Mouse (Mus musculus) adrenal gland, adult 8-10 months (tissue): ENCODE measurements at regions not wholly inside any gene's neighbourhood (a gene's known extent, or its start where the extent isn't known, plus 50 kb on each side); places are given as distances from the start of the nearest gene placed in this dataset.

Experiments
- DNase-seq: peaks from one replicate; pipeline ENCODE4 v3.0.0; 2022

DNA sequence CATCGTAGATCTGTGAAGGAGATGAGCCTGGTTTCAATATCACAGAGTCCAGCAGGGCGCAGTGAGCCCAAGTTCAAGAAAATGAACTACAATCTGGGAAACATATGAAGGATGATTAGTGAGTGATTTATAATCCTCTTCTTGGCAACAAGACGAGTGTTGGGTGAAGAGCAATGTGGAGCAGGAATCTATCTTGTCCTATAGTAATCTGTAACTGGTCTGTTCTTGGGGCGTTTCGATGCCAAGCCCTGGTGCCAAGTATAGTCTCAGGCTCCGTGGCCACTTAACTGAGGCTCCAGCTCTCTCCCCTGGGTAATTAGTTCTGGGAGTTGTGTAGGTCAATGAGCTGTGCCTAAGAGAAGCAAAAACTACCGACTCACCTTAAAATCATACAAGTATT, 154.4 kb upstream of the Gorab start:
- no peak for DNase-seq

DNA sequence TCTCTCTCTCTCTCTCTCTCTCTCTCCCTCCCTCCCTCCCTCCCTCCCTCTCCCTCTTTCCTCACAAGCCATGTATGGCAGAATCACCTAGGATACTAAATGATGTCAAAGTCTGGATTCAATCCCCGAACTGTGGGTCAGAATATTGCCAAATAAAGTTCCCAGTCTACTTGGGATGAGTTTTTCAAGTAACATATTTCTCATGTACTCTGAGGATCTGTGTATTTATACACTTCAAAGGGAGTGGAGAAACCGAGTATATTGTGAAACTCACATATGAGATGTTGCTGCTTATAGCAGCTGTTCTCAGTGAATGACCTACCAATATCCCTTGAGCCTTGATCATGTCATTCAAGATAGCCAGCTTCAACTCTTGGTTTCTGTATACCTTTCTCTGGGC, 151.7 kb upstream of the Gorab start:
- no peak for DNase-seq

DNA sequence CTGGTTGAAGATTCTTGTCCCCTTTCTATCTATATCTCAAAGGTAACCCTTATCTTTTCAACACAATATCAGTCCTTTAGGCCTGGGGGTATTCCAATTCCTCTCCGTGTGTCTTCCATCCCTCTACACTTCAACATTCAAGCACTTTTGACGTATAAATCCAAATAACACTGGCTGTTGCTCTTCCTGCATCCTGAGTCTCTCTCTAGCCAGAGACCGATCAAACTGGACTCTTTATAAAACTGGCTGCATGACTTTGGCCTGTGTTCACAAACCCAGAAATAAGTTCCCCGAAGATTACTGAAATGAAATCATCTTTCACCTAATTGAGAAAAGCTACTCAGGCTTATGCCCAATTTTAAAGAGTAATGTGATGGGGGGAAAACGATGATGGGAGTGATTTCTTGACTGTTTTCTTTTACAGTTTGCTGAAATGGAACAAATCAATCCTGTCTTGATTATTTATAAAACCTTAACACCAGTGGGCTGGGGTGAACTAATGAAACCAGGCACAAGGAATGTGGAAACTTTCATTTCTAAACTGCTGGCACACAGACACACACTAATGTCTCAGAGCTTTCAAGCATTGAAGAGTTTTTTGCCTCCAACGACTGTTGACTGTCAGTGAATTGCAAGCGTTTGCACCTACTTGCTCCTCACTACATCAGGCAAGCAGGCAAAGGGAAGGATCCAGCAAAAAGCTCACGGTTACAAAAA, 135.5 kb upstream of the Gorab start:
- DNase-seq = no peak

DNA sequence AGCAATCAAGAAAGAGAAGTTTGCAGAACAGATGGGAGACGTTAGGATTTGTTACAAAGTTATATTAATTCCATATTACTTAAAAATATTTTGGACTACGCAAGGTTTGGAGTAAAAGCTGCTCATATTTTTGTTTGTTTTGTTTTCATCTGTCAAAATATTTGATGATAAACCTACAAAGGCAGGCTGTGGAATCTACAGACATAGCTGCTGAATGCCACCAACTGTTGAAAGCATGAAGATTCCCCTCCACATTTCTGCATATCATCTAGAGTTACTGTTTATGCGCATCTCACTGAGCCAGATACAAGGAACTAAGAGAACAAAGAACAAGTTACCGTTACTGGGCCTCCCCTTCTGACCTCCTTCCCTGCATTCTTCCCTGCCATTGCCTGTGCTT, 127.1 kb upstream of the Gorab start:
- no peak for DNase-seq

DNA sequence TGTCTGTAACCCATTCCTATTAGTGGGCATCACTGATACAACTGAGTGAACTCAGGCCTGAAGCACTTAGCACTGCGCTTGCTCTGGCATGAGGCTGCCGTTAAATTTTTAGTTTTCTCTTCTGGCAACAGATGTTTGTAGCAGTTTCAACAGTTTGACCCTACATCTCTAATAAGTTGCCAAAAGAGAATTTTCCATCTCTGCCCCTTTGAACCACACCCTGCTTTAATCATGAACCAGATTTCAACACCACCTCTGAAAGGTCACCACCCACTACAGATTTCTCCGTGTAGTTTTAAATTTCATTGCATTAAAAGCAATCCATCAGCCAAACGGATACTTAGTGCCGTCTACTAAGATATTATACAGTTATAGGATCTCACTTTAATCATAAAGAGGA, 114.5 kb upstream of the Gorab start:
- DNase-seq = no peak

DNA sequence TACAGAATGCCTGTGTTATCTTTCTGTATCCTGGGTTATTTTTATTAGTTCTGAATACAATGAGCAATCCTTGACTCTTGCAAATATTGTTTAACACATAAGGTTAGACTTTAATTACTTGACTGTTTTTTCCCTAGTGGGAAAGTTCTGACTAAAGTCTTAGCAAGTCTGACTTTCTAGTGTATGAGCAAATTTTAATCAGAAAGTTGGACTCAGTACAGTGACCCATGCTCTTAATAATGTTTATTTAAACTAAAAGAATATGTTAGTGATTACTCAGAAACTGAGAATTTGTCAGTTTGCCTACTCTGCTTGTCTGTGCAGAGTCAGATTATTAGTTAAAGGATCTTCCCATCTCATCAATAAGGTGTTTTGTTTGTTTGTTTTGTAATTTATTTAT, 109.4 kb upstream of the Gorab start:
- DNase-seq = no peak

DNA sequence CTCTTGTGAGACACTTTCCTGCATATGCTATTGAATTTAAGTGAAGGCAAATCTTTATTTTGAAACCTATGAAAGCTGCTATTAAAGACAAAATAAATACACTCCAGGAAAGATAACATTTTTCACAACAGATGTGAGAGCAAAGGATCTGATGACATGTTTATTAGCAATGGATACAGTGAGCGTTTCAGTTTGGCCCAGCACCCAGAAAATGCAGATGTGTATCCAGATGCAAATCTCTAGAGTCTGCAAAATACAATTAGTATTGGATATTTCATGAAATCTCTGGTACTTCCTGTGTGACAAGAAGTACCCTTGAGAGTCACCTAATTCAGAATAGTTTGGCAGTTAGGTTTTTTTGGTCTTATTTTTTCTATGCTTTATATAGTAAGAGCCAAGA, 108.5 kb upstream of the Gorab start:
- DNase-seq = no peak

DNA sequence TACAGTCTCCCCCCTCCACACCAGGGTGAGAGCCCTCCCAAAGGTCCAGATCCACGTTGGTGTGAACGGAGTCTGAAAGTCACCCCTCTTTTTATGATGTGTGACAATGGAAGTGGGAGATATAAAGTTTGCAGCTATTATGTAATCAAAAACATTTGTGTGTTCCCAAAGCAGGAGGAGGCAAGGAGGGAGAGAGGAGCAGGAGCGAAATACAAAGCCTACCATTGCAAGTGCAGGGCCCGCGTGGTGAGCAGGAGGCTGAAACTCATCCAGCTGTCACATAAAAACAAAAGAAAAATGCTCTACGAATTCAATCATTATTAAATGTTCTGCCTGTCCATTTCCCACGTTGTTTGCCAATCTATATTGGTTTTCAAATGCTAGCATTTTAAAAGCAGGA, 101.6 kb upstream of the Gorab start:
- no peak for DNase-seq

DNA sequence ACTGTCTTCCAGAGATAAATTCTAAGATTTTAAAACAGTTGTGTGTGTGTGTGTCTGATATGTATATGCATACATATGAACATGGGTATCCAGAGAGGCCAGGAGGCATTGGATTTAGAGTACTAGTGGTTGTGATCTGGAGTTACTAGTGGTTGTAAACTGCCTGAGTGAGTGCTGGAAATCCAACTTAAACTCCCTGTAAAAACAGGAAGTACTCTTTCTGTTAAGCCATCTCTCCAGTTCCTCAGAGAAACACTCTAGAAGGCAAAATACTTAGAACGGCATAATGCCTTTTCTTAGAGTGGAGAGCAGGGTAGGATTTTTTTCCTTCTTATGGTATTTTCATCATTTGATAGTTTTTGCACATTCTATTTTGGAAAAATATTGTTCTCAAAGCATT, 99.1 kb upstream of the Gorab start:
- no peak for DNase-seq

DNA sequence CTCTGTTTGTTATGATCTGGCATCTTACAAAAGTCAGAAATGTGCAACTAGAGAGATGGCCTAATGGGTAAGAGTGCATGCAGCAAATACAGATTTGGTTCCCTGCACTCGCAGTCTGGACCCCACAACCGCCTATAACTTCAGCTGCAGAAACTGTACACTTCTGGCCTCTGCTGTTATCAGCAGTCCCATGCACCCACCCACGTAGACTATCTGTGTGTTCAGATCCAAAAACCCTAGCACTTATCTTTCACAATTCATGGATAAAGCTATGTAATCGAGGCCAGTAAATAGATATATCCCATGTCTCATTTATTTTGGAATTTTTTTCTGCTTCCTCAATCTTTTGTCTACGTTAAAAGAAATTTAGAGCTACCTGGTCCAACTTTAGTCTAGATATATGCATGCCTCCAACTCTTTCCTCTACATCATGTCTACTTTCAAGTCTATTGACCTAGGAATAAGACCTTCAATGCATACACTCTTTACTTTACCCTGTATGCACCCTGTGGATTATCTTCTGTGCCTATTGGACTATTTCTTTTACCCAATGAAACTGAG, 95.0 kb upstream of the Gorab start:
- DNase-seq = no peak

DNA sequence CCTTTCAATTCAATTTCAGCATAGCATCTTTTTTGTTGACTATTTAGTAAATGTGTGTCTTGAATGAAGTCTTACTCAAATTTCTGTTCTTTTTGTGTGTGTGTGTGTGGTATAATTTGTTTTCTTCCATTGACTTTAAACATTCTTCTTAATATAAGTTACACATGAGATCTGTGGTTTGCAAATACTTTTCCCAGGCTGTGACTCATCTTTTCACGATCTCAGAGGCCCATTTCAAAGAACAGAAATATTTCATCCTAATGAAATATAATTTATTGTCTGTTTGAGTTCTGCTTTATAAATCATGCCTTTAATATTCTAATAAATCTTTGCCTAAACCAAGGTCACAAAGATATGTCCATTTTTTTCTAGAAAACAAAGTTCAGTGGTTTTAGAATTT, 92.9 kb upstream of the Gorab start:
- no peak for DNase-seq

DNA sequence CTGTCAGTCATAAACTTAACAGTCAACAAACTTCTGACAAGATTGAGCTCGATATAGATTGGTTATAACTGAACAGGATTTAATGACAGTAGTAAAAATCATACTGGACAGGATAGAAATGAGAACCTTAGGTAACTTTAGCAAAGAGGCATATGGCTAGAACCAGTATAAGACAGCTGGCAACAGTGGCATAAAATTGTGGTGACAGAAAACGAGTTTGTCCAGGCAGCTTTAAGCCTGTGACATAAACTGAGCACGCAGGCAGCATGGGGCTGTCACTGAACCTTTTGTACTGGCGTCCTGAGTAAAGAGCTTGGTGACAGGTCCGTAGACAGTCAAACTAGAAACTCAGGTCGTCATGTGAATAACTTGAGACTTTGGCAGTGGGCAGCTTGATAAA, 85.1 kb upstream of the Gorab start:
- no peak for DNase-seq

DNA sequence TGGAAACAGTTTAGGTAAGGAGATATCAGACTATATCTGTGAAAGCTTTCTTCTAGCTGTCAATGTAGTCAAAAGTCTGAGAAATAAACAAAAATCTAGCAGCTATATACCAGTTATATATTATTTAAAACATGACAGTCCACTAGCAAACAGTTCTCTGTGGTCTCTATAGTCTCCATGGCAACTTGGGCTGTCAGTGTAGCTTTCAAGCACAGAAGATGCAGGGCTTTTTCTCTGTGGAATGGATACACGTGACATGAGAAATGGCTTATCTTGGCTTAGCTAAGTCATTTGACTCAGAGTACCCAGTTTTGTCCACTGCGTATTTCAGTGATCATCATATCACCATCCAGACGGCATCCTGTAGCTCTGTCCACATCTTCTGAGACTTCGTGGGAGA, 84.6 kb upstream of the Gorab start:
- no peak for DNase-seq

DNA sequence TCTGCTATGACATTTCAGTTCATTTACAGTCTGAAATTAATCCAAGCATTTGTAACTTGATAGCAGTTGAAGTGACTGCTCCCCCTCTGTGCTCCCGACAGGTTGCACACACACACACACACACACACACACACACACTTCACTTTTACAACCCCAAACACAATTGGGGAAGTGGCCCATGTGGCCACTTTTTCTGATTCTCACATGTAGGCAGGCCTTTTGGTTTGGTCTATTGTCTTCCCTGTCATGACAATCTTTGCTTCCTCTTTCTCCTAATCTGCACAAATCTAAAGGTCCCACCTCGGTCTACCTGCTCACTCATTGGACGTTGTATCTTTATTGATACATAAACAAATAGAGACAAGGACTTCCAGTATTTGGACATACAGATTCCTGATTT, 79.6 kb upstream of the Gorab start:
- no peak for DNase-seq

DNA sequence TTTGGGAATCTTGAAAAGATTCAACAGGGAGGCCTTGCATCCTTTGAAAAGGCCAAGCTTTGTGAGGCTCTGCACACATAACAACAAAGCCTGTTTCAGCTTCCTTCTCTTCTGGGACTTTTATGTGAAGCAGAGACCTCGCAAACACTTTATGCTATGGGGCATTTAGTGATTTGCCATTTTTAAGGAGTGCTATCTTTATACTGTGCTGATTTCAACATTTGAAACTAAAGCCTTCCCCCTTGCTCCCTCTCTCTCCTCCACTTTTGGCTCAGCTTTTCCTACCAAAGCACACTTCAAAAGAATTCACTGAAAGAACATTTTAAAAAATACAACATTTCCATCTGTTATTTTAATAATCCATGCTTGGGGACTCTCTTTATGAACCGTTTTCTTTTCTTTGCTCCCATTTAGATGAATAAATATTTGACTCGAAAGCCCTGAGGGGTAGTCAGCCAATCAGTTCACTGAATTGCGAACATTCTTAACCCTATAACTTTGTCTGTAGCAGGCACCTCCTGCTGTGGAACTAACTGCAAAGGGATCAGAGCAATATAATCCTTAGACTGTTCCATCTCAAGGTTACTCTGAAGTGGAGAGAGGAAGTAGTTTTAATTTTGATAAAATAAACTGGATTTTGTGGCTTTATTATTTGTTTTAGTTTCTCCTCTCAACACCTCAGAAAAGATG, 74.2 kb upstream of the Gorab start:
- DNase-seq = no peak

DNA sequence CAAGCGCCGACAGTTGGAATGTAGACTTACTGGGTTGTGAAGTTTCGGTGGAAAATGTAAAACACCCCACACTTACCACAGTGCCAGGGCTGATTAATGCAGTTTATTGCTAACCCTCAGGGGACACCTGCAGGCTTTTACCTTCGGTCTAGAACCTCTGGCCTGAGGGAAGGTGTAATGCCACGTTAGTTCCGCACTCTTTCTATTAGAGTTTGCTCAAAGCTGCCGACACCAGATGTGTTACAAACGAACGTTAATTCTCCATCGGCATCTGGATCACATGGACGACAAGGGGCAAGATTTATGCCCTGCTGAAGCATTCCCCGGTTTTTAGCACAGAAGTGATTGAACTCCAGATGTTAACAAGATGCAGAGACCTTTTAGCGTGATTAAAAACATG, 57.7 kb upstream of the Gorab start:
- DNase-seq = no peak

DNA sequence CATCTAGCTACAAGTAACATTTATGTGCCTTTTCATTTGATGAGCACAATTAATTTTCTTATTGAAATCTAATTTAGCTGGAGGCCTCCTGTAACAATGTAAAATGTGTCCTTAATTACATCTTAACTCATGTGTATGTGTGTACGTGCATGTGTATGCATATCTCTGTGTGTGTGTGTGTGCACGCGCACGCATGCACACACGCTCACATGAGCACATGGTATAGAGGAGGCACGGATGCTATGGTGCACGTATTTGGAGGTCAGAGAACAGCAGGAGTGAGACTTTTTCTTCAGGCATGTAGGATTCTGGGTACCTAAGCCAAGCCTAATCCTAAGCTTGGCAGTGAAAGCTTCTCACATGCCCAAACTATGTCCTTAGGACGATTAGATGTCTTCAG, 52.9 kb upstream of the Gorab start:
- DNase-seq = no peak
